Mouse (Mus musculus) spleen, postnatal 14 days (tissue): ENCODE measurements around the gene Siva1.
A peak's percentile ranks its signal among the peaks of the same experiment; 100 is the strongest.

Experiments
- DNase-seq, 2 experiments: peaks; one replicate each; pipeline ENCODE4 v3.0.0; 2021 to 2022; ENCODE audit warnings: low spot score in 2 of 2

Siva1 gene

GRCm38 (mm10) chr12:112659109-112659508, 14.6 kb downstream of the Siva1 start:
- DNase-seq: peak; percentile 51 to 73

- DNase-seq: no peak
Measured at GRCm38 (mm10) chr12:112660576-112661326, 16.3 kb downstream of the Siva1 start.

GRCm38 (mm10) chr12:112661327-112661605, 16.8 kb downstream of the Siva1 start:
- no peak for DNase-seq

GRCm38 (mm10) chr12:112661851-112662250, 17.4 kb downstream of the Siva1 start:
- DNase-seq: no peak

GRCm38 (mm10) chr12:112663303-112663702, 18.8 kb downstream of the Siva1 start:
- no peak for DNase-seq

GRCm38 (mm10) chr12:112663716-112664115, 19.2 kb downstream of the Siva1 start:
- no peak for DNase-seq

GRCm38 (mm10) chr12:112664124-112664523, 19.6 kb downstream of the Siva1 start:
- no peak for DNase-seq

- no peak for DNase-seq
Measured at GRCm38 (mm10) chr12:112664656-112665055, 20.2 kb downstream of the Siva1 start.

GRCm38 (mm10) chr12:112665445-112665844, 21.0 kb downstream of the Siva1 start:
- DNase-seq: no peak

GRCm38 (mm10) chr12:112665881-112666544, 21.5 kb downstream of the Siva1 start:
- no peak for DNase-seq

GRCm38 (mm10) chr12:112667619-112668297, 23.3 kb downstream of the Siva1 start:
- DNase-seq: no peak

GRCm38 (mm10) chr12:112670718-112671393, 26.4 kb downstream of the Siva1 start:
- no peak for DNase-seq

- DNase-seq: no peak
Measured at GRCm38 (mm10) chr12:112671891-112672290, 27.4 kb downstream of the Siva1 start.

- no peak for DNase-seq
Measured at GRCm38 (mm10) chr12:112672744-112673575, 28.5 kb downstream of the Siva1 start.

- DNase-seq: no peak
Measured at GRCm38 (mm10) chr12:112673576-112674091, 29.2 kb downstream of the Siva1 start.

GRCm38 (mm10) chr12:112674132-112675011, 29.9 kb downstream of the Siva1 start, which contains the start of gene Akt1:
Akt1 (minus strand) TSS chr12:112674884.
- peak in 1 of 2 experiments; percentile 35 for DNase-seq

- peak; percentile 68 to 78 for DNase-seq
Measured at GRCm38 (mm10) chr12:112675245-112676035, 31.0 kb downstream of the Siva1 start.

GRCm38 (mm10) chr12:112677076-112677475, 32.6 kb downstream of the Siva1 start:
- DNase-seq: no peak

GRCm38 (mm10) chr12:112677943-112678554, 33.6 kb downstream of the Siva1 start:
- no peak for DNase-seq
